Mouse (Mus musculus) adrenal gland (tissue): ENCODE results near the gene Lilra6.
"Not testable (repeated sequence)": the region's sequence is repeated elsewhere in the genome, so short reads cannot be mapped to it uniquely, and the experiment has no call there.

ENCODE experiments used
- intact Hi-C: fragments of 180-260 bp; cut with DNase I; formaldehyde crosslinking; loops from one replicate; pipeline ENCODE4 v1.15.1; 2025
- long read RNA-seq, 2 experiments: library from polyadenylated mRNA; unstranded; transcript quantifications; one replicate each; pipeline ENCODE4 v2.0.0; 2020; ENCODE audit warnings: borderline replicate concordance in 1 of 2; ENCODE audit not compliant: insufficient replicate concordance in 1 of 2

The Lilra6 gene
- long read RNA-seq, experiment 1, partial matches to known transcripts = 0 of 1 reads
- long read RNA-seq, experiment 1, other reads (novel, unspliced or antisense) = 0 of 1 reads
- long read RNA-seq, experiment 2 = 0 reads

GRCm38 (mm10) chr7:3915387-3915786 lies at the start of gene Lilra6:
Lilra6 (minus strand) TSS chr7:3915503.
- intact Hi-C loops = not testable (repeated sequence)

- intact Hi-C loops = no loop called here
Measured at GRCm38 (mm10) chr7:3962017-3962416, 46.7 kb upstream of the Lilra6 start.

- intact Hi-C loops = no loop called here
Measured at GRCm38 (mm10) chr7:3957387-3957786, 42.1 kb upstream of the Lilra6 start.

- intact Hi-C loops = no loop called here
Measured at GRCm38 (mm10) chr7:3949159-3949558, 33.9 kb upstream of the Lilra6 start.

- intact Hi-C loops = no loop called here
Measured at GRCm38 (mm10) chr7:3948223-3948622, 32.9 kb upstream of the Lilra6 start.

- intact Hi-C loops = no loop called here
Measured at GRCm38 (mm10) chr7:3946117-3946516, 30.8 kb upstream of the Lilra6 start.

GRCm38 (mm10) chr7:3940915-3941314 lies 25.6 kb upstream of the Lilra6 start:
- intact Hi-C loops = no loop called here

GRCm38 (mm10) chr7:3939866-3940525 lies 24.7 kb upstream of the Lilra6 start:
- intact Hi-C loops = no loop called here

GRCm38 (mm10) chr7:3935473-3935872 lies 20.2 kb upstream of the Lilra6 start:
- intact Hi-C loops = not testable (repeated sequence)

GRCm38 (mm10) chr7:3903704-3904103 lies 11.6 kb downstream of the Lilra6 start:
- intact Hi-C loops = loop anchor here (10.0 kb wide), 2 partner anchors 89 to 229 kb away; partner anchors contain the start of gene Tmc4

GRCm38 (mm10) chr7:3898036-3898590 lies 17.2 kb downstream of the Lilra6 start, which contains the start of gene Gm14548:
Gm14548 (minus strand) TSS chr7:3898120.
- intact Hi-C loops = not testable (repeated sequence)

GRCm38 (mm10) chr7:3875032-3875431 lies 40.3 kb downstream of the Lilra6 start:
- intact Hi-C loops = not testable (repeated sequence)
